Mouse (Mus musculus) retina, postnatal 1 day (tissue): ENCODE measurements around the gene G6pc3.
"Not testable (repeated sequence)": the region's sequence is repeated elsewhere in the genome, so short reads cannot be mapped to it uniquely, and the experiment has no call there.

Experiments
- DNase-seq: peaks from one replicate; pipeline ENCODE4 v3.0.0-alpha.2; 2012

Gene G6pc3

GRCm38 (mm10) chr11:102189461-102190436, at the start of gene G6pc3:
TSS of gene G6pc3 (plus strand) at chr11:102189620.
- DNase-seq = peak; percentile 96

GRCm38 (mm10) chr11:102140508-102140907, 48.9 kb upstream of the G6pc3 start:
- peak; percentile 84 for DNase-seq

DNA sequence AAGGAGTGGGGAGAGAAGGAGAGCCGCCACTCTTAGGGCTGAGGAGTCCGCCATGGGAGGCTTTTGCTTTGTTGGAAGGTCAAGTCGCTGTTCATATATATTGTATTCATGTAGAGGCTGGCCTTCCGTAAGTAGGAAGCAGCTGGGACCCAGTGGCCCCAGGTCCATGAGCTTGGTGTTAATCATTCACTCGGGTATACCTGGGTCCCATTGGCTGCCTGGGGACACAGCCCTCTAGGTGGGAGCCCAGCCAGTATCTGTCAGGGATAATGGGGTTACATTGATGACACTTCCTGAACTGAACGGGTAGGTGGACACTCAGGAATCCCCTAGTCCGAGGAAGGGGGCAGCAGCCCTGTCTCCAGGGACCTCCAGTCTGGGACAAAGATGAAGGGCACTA, 47.1 kb upstream of the G6pc3 start:
- DNase-seq = no peak

DNA sequence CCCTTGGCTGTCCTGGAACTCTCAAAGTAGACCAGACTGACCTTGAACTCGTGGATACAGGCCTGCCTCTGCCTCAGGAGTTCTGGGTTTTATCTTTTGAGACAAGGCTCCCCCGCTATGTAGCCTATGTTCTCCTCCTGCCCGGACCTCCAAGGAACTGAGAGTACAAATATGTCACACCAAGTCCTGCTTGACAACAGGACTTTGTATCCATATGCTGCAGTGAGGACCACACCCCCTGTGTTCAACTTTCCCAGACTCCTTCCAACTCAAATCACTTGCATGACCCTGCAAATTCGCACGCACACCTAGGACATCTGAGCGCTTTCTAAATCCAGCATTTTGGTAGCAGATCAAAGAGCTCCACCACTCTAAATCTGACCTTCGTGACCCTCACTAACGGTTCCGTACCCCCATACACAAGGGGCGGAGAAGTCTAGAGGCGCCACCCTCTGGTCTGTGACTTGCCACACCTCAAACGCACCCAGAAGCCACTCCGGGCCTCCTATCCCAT, 44.4 kb upstream of the G6pc3 start:
- no peak for DNase-seq

GRCm38 (mm10) chr11:102145471-102146001, 43.9 kb upstream of the G6pc3 start, which contains the start of gene Nags:
TSS of gene Nags (plus strand) at chr11:102145513.
- DNase-seq = peak; percentile 74

GRCm38 (mm10) chr11:102146005-102146404, 43.4 kb upstream of the G6pc3 start:
- peak; percentile 38 for DNase-seq

GRCm38 (mm10) chr11:102146531-102146930, 42.9 kb upstream of the G6pc3 start:
- no peak for DNase-seq

GRCm38 (mm10) chr11:102147213-102147989, 42.0 kb upstream of the G6pc3 start:
- no peak for DNase-seq

DNA sequence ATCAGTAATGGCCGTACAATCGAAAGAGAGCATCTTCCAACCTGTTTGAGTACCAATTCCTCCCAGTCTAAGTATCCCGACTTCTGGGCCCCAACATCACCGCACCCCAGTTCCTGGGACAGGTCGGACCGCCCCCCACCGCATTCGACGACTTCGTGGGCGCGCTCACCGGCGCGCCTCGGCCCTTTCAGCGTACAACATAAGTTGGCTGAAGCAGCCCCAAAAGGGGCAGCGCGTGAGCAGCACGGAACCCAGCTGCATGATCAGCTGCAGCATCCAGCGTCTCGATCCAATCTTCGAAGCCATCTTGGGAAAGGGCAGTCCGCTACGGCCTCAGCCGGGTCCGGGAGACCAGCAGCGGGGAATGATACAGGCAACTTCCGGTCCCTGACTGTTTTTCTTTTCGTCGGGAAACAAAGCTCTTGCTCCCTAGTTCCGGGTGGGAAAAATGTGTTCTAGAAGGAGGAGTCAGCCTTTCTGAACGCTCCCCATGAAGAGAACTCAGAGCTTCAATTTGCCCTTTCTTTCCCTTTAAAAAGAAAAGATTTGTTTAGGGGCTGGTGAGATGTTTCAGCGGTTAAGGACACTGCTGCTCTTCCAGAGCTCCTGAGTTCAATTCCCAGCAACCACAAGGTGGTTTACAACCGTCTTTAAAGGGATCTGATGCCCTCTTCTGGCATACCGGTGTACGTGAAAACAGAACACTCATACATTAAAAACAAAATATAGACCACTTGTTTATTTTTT, 33.2 kb upstream of the G6pc3 start, which contains the start of gene Tmem101:
TSS of gene Tmem101 (minus strand) at position 366 of the 747 bp plus-strand sequence.
- peak; percentile 96 for DNase-seq

DNA sequence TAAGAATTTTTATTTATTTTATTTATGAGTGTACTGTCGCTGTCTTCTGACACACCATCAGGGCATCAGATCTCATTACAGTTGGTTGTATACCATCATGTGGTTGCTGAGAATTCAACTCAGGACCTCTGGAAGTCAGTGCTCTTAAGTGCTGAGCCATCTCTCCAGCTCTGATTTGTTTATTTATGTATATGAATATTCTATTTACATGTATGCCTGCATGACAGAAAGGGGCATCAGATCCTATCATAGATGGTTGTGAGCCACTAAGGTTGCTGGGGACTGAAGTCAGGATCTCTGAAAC, 32.7 kb upstream of the G6pc3 start:
- no peak for DNase-seq

DNA sequence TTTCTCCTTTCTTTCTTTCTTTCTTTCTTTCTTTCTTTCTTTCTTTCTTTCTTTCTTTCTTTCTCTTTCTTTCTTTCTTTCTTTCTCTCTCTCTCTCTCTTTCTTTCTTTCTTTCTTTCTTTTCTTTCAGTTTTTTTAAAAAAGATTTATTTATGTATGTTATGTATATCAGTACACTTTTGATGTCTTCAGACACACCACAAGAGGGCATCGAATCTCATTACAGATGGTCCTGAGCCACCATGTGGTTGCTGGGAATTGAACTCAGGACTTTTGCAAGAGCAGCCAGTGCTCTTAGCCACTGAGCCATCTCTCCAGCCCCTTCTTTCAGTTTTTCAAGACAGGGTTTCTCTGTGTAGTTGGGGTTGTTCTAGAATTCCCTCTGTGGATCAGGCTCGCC, 31.4 kb upstream of the G6pc3 start:
- DNase-seq = not testable (repeated sequence)

DNA sequence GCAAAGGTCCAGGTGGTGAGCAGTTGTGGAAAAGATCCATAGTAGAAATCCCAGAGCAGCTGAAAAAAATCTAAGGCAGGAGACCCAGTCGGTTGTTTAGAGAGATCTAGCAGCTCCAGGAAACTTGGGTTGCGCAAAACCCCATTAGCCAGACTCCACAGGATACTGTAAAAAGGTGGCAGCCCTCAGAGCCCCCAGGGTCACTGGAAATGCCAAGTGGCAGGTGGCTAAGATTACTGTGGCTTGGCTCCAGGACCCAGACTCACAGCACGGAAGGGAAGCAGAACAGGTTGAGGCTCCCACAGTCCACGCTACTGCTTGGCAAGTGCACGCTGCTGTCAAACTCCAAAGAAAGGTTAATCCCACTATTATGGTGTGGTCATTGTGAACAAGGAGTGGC, 29.6 kb upstream of the G6pc3 start:
- DNase-seq = no peak

DNA sequence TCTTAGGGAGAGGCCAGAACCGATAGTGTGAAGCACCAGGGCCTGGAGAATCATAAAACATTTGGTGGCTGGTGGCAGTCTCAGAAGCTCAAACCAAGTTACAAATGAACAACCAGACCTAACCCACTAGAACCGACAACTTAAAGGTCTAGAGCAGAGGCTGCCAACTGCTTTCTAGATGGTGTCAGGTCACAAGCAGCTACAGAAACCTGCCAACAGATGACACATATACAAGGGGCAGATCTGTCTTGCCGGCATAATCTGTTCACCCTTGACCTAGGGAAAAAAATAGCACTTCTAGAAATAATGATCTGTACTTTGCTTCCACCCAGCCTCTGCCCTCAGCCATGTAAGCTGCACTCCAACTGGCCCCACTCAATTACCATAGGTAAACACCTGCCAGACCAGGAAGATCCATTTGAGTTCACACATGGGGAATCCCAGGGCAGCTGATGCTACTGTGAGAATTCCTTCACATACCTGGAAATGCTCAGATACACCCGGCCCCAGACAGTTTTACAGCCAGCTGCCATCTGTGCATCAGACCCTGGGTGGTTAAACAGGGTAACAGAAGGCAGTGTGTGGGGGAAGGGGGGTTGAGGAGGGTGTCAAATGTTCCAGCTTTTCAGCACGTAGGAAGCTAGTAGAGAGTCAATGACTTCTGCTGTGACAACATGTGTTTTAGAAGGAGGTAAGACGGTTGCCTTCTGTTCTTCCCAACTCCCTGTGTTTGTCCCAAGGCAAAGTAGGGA, 23.3 kb upstream of the G6pc3 start:
- DNase-seq = no peak

DNA sequence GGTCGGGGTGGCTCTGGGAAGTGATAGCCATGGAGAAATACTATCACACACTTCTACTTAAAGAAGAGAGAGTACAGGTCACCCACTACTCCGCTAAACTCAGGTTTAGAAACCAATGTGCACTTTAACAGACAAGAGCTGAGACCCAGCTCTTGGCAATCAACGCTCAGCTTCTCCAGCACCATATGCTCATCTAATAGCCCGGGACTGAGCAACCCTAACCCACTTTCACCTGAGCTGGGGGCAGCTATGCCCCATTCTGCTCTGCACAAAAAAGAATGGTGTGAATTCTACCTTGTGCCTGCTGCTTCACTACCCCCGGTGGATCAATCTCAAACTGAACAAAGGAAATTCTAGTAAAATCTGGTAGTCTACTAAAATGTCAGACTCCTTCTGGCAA, 21.9 kb upstream of the G6pc3 start:
- DNase-seq = no peak

DNA sequence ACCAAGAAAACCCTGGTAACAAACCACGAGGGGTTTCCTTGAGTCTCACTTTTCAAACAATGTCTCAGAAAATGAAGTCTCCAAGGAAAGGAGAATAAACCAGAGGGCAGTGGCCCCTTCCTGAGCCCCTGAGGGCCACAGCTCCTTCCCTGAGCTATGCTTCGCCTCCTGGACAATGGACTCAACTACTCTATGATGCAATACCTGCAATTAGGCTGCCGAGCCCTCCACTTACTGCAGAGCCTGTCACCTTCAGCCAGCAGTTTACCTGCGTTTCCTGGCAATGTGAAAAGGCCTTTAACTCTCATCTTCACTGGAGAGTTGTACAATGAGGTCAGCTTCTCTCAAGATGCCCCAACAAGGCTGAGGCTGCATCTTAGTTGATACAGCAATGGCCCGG, 20.7 kb upstream of the G6pc3 start:
- DNase-seq = no peak

GRCm38 (mm10) chr11:102179836-102180235, 9.6 kb upstream of the G6pc3 start:
- DNase-seq = no peak

DNA sequence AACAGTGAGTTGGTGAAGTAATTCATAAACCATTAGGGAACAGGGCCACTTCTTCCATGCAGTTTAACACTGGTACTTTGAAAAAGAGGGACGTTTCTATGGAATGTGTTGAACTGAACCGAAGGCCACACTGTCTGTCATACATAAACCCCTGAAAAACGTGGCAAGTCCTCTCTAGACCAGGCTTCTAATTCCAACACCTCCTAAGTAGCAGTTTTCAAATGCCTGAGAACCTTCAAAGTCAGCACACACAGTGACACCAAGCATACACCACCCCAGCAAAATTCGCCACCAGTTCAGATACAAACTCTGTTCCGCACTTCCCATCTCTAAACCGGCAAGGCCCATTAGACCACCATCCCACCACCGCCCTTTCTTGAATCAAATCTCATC, 5.2 kb upstream of the G6pc3 start:
- DNase-seq = no peak

- DNase-seq = peak; percentile 95
Observed at GRCm38 (mm10) chr11:102184646-102185495, 4.5 kb upstream of the G6pc3 start, which contains the start of gene Lsm12. TSS of gene Lsm12 (minus strand) at chr11:102185296.

DNA sequence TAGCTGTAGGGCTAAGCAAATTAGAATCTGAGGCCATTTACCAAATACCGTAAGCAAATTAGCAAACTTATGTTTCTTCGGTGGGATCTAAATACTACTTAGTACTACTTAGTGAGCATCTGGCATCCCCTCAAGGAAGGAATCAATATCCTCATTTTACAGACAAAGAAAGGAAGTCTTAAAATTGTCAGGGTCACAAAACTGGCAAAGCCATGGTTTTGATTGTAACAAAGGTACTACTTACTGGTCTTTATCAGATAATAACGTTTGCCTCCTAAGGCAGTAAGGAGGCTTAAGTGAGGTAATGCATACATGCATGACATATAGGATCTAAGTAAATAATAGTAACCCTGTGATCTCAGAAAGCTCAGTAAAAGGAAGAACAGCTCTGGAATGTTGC, 3.7 kb upstream of the G6pc3 start:
- DNase-seq = no peak

DNA sequence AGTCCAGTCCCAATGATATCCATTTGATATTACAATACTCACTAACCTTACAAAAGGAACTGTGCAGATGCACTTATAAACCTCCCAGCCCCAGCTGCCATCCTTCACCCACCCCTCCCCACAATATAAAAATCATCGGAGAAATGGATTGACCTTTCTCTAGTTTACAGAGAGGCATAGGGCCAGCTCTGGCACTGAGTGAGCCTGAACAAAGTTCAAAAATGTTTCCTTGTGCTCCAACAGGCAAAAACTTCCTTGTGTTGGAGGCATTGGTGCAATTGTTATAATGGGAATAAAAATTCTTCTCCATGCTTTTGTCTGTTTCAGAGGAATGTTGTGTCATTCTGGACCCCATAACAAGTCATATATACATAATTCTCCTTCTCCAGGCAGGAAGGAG, 3.2 kb upstream of the G6pc3 start:
- no peak for DNase-seq

- no peak for DNase-seq
Observed at GRCm38 (mm10) chr11:102188980-102189379, 440 bp upstream of the G6pc3 start.
